Comparison of ENCODE assay signal across 8 mouse cellular contexts in genomic region chr19:3774159-3774558, GRCm38 (mm10). TPM values are rescaled to one million over a fixed set of nuclear protein-coding genes. Genes with fewer than 3 reads are reported as not detected.
A peak's percentile ranks its signal among the peaks of the same experiment; 100 is the strongest.
DNase-seq lines count a peak whose midpoint lies in the region; ATAC-seq and TF ChIP-seq lines count a peak whose summit lies in the region.

No protein-coding gene starts in this region.

- H3K27me3 ChIP-seq in cerebellum, adult 2 months (ENCODE audit: control insufficient read depth, insufficient read depth, low read length), result no peaks in the 10 kb centered on the region
- no peaks in the 10 kb centered on the region for H3K27me3 ChIP-seq in liver, postnatal 0 days (ENCODE audit: insufficient read depth, low read length)
- H3K27me3 ChIP-seq in splenic B cell, adult 2 months (ENCODE audit: control insufficient read depth, insufficient read depth, low read length, poor library complexity, severe bottlenecking), result no peaks in the 10 kb centered on the region
- no peaks in the 10 kb centered on the region for H3K27me3 ChIP-seq in forebrain, embryonic 14.5 days (replicated peaks; ENCODE audit: control insufficient read depth, insufficient read depth, low read length)
- H3K27me3 ChIP-seq in hindbrain, embryonic 12.5 days, result no peaks in the 10 kb centered on the region

- no peak for TF ChIP-seq POLR2A in cerebellum, adult 2 months (IDR thresholded peaks at IDR 0.05; ENCODE audit: borderline replicate concordance, insufficient read depth, low read length)
- no peak for TF ChIP-seq POLR2A in bone marrow, adult 2 months (IDR thresholded peaks at IDR 0.05; ENCODE audit: borderline replicate concordance, control insufficient read depth, low read depth, low read length)

- H3K4me1 ChIP-seq in cerebellum, adult 2 months (ENCODE audit: control insufficient read depth, insufficient read depth, low read length), result peaks cover 16% of the 10 kb centered on the region
- peaks cover 10% of the 10 kb centered on the region; the same call in 1 of the 2 replicates for H3K4me1 ChIP-seq in liver, postnatal 0 days (ENCODE audit: insufficient read depth)
- H3K4me1 ChIP-seq in bone marrow, adult 2 months (ENCODE audit: control insufficient read depth, insufficient read depth, low read length), result no peaks in the 10 kb centered on the region
- H3K4me1 ChIP-seq in forebrain, embryonic 14.5 days (ENCODE audit: control insufficient read depth, insufficient read depth, low read length), result peaks cover 8% of the 10 kb centered on the region
- H3K4me1 ChIP-seq in hindbrain, embryonic 12.5 days, result peaks cover 16% of the 10 kb centered on the region

- peak; percentile 44; the same call in 1 of the 2 replicates for TF ChIP-seq CTCF in cerebellum, adult 2 months (IDR thresholded peaks at IDR 0.05; ENCODE audit: borderline replicate concordance, insufficient read depth, low read depth, low read length)
- peak; percentile 54 for TF ChIP-seq CTCF in liver, postnatal 0 days (IDR thresholded peaks at IDR 0.05; ENCODE audit: low read depth)
- TF ChIP-seq CTCF in bone marrow, adult 2 months (IDR thresholded peaks at IDR 0.05; ENCODE audit: control insufficient read depth, insufficient read depth, low read length), result 0 out of 2 replicates have a peak, but pooled peaks have one; percentile 12

- no peak overlapping the region for H3K9ac ChIP-seq in liver, postnatal 0 days (replicated peaks)
- H3K9ac ChIP-seq in forebrain, embryonic 14.5 days (ENCODE audit: low read length), result no peak overlapping the region
- H3K9ac ChIP-seq in hindbrain, embryonic 12.5 days, result no peak overlapping the region

- no peaks in the 10 kb centered on the region for H3K9me3 ChIP-seq in liver, postnatal 0 days (ENCODE audit: low read length)
- H3K9me3 ChIP-seq in forebrain, embryonic 14.5 days (replicated peaks; ENCODE audit: control insufficient read depth, low read length), result no peaks in the 10 kb centered on the region
- no peaks in the 10 kb centered on the region for H3K9me3 ChIP-seq in hindbrain, embryonic 12.5 days (replicated peaks)

- no peak for TF ChIP-seq EP300 in liver, postnatal 0 days (IDR thresholded peaks at IDR 0.05; ENCODE audit: low read depth)

- no peak overlapping the region for H3K27ac ChIP-seq in cerebellum, adult 2 months (ENCODE audit: insufficient read depth, low read length)
- no peak overlapping the region for H3K27ac ChIP-seq in liver, postnatal 0 days (ENCODE audit: low read depth)
- no peak overlapping the region for H3K27ac ChIP-seq in bone marrow, adult 2 months (ENCODE audit: control insufficient read depth, insufficient read depth, low read depth, low read length, poor library complexity)
- H3K27ac ChIP-seq in forebrain, embryonic 14.5 days (ENCODE audit: low read depth, low read length), result no peak overlapping the region
- no peak overlapping the region for H3K27ac ChIP-seq in hindbrain, embryonic 12.5 days

- 0 out of 2 replicates have a peak, but pooled peaks cover 10% of the 10 kb centered on the region for H3K36me3 ChIP-seq in liver, postnatal 0 days (replicated peaks; ENCODE audit: insufficient read depth, low read length)
- H3K36me3 ChIP-seq in splenic B cell, adult 2 months (ENCODE audit: control insufficient read depth, insufficient read depth, low read length, poor library complexity, severe bottlenecking), result no peaks in the 10 kb centered on the region; the same call in 1 of the 2 replicates
- H3K36me3 ChIP-seq in forebrain, embryonic 14.5 days (ENCODE audit: control insufficient read depth, insufficient read depth, low read length), result peaks cover 11% of the 10 kb centered on the region; the same call in 1 of the 2 replicates
- H3K36me3 ChIP-seq in hindbrain, embryonic 12.5 days, result peaks cover 11% of the 10 kb centered on the region; the same call in 1 of the 2 replicates

- 60% methylated on average over 2 of the region's 2 CpGs for WGBS in cerebellum, adult 2 months
- WGBS in liver, postnatal 0 days (ENCODE audit: insufficient replicate concordance), result 59% methylated on average over 2 of the region's 2 CpGs
- 45% methylated on average over 2 of the region's 2 CpGs for WGBS in bone marrow, adult 2 months
- WGBS in forebrain, embryonic 14.5 days, result 86% methylated on average over 2 of the region's 2 CpGs
- WGBS in hindbrain, embryonic 12.5 days, result 75% methylated on average over 2 of the region's 2 CpGs

- no peak for DNase-seq in cerebellum, adult 2 months
- DNase-seq in cerebellum, postnatal 14 days, result no peak
- no peak for DNase-seq in liver, postnatal 0 days
- no peak for DNase-seq in liver
- peak; percentile 57 for DNase-seq in splenic B cell, adult 2 months (ENCODE audit: low read depth, low spot score)
- no peak for DNase-seq in forebrain, embryonic 14.5 days (ENCODE audit: low spot score)

- no peak overlapping the region for H3K4me2 ChIP-seq in liver, postnatal 0 days (ENCODE audit: low read depth, low read length)
- H3K4me2 ChIP-seq in forebrain, embryonic 14.5 days (ENCODE audit: low read length), result no peak overlapping the region
- no peak overlapping the region for H3K4me2 ChIP-seq in hindbrain, embryonic 12.5 days (replicated peaks)

- no peak overlapping the region for H3K4me3 ChIP-seq in cerebellum, adult 2 months (replicated peaks; ENCODE audit: insufficient read depth, low read depth, low read length)
- H3K4me3 ChIP-seq in liver, postnatal 0 days (ENCODE audit: low read depth, low read length), result no peak overlapping the region
- no peak overlapping the region for H3K4me3 ChIP-seq in bone marrow, adult 2 months (replicated peaks; ENCODE audit: control insufficient read depth, low read depth, low read length)
- H3K4me3 ChIP-seq in forebrain, embryonic 14.5 days (ENCODE audit: low read depth, low read length), result no peak overlapping the region
- H3K4me3 ChIP-seq in hindbrain, embryonic 12.5 days, result no peak overlapping the region

- no peak for ATAC-seq in liver, postnatal 0 days
- no peak for ATAC-seq in forebrain, embryonic 14.5 days
- no peak for ATAC-seq in hindbrain, embryonic 12.5 days (ENCODE audit: low FRiP score)

RNA-seq across cellular contexts. Expression of gene Kmt5b, which starts 6.9 kb away (rescaled TPM):
- 36.9 and 38.3 TPM in 2 replicates for polyA plus RNA-seq in cerebellum, adult 2 months (2012; rRNA removed)
- 4.7 and 6.2 TPM in 2 replicates for polyA plus RNA-seq in liver, postnatal 0 days (2015; fragmentation: Nextera tagmentation; extraction: Ambion mirVana)
- polyA plus RNA-seq in bone marrow, adult 2 months (2011; ENCODE audit: insufficient read depth, insufficient read length, low replicate concordance, missing spikeins), result 24.3 and 43.2 TPM in 2 replicates
- 32.8 and 48.7 TPM in 2 replicates for polyA plus RNA-seq in forebrain, embryonic 14.5 days (2014; fragmentation: Nextera tagmentation; extraction: Ambion mirVana)
- 59.3 and 70.8 TPM in 2 replicates for polyA plus RNA-seq in hindbrain, embryonic 12.5 days (2016; fragmentation: Nextera tagmentation; extraction: Ambion mirVana)
